Mouse (Mus musculus) erythroblast, embryonic 14.5 days (primary cell): ENCODE measurements around the gene Serinc4.

Source experiments
- GATA1 ChIP-seq: IDR thresholded peaks from 2 replicates; pipeline ENCODE4 v1.6.1; 2012; ENCODE audit warnings: low read length, inconsistent platforms, mixed read lengths
- TAL1 ChIP-seq: IDR thresholded peaks from 3 replicates; pipeline ENCODE4 v1.6.1; 2012; ENCODE audit warnings: low read length, inconsistent platforms, mixed read lengths

GRCm38 (mm10) chr2:121452990-121453389 is 3.6 kb downstream of the Serinc4 start, which contains the start of gene Hypk:
- TF ChIP-seq TAL1 (no peak), GATA1 (no peak)
